Mouse (Mus musculus) liver, postnatal 0 days (tissue): ENCODE measurements around the gene Smtn. TPM values are rescaled to one million over a fixed set of nuclear protein-coding genes. Genes with fewer than 3 reads are reported as not detected.

ENCODE experiments used
- ATAC-seq: fragments of 200-750 bp; cut with Nextera tagmentation; 2 replicates; pipeline ENCODE4 v1.8.0; 2017; ENCODE audit warnings: mild to moderate bottlenecking, moderate library complexity
- DNase-seq: peaks from one replicate; pipeline ENCODE4 v3.0.0-alpha.2; 2016
- H3K27ac ChIP-seq: fragments of 300-500 bp; sonication (generic); 2 replicates; pipeline ENCODE4 v1.5.1; 2014; ENCODE audit warnings: antibody characterized with exemption, moderate library complexity, mild to moderate bottlenecking, low read depth
- H3K27me3 ChIP-seq: fragments of 300-500 bp; sonication (generic); 2 replicates; pipeline ENCODE4 v1.6.1; 2014; ENCODE audit warnings: low read length, control low read depth, mixed read lengths; ENCODE audit not compliant: insufficient read depth
- H3K36me3 ChIP-seq: fragments of 300-500 bp; sonication (generic); replicated peaks from 2 replicates; pipeline ENCODE4 v1.6.1; 2014; ENCODE audit warnings: mild to moderate bottlenecking, control low read depth, low read length, moderate library complexity, mixed read lengths; ENCODE audit not compliant: insufficient read depth
- H3K4me1 ChIP-seq: fragments of 300-500 bp; sonication (generic); 2 replicates; pipeline ENCODE4 v1.6.1; 2014; ENCODE audit warnings: antibody characterized with exemption, mild to moderate bottlenecking, control low read depth; ENCODE audit not compliant: insufficient read depth
- H3K4me2 ChIP-seq: fragments of 300-500 bp; sonication (generic); 2 replicates; pipeline ENCODE4 v1.6.1; 2014; ENCODE audit warnings: low read depth, mild to moderate bottlenecking, low read length, moderate library complexity, mixed read lengths
- H3K4me3 ChIP-seq: fragments of 300-500 bp; sonication (generic); 2 replicates; pipeline ENCODE4 v1.5.1; 2014; ENCODE audit warnings: low read depth, low read length
- H3K9ac ChIP-seq: fragments of 300-500 bp; sonication (generic); replicated peaks from 2 replicates; pipeline ENCODE4 v1.6.1; 2014; ENCODE audit warnings: mild to moderate bottlenecking, moderate library complexity
- H3K9me3 ChIP-seq: fragments of 300-500 bp; sonication (generic); 2 replicates; pipeline ENCODE4 v1.6.1; 2016; ENCODE audit warnings: mild to moderate bottlenecking, control low read depth, low read length, mixed read lengths
- CTCF ChIP-seq: sonication (generic); IDR thresholded peaks from 2 replicates; pipeline ENCODE4 v1.5.1; 2016; ENCODE audit warnings: antibody characterized with exemption, low read depth
- EP300 ChIP-seq: IDR thresholded peaks from 2 replicates; pipeline ENCODE4 v1.6.1; 2016; ENCODE audit warnings: antibody characterized with exemption, low read depth, mild to moderate bottlenecking
- WGBS: fragments of 180-500 bp; shearing (Covaris S2); extraction: QIAGEN DNeasy Blood & Tissue Kit; methylation state at CpG from one replicate; pipeline ENCODE4 v1.1.7; 2014; ENCODE audit not compliant: insufficient replicate concordance; 5-methylcytosine and 5-hydroxymethylcytosine counted together
- polyA plus RNA-seq: library from polyadenylated mRNA; unstranded; fragments of >200 nt; fragmentation: Nextera tagmentation; extraction: Ambion mirVana; gene quantifications from 2 replicates; pipeline ENCODE4 v1.2.1, GENCODE M21; 2015

Gene Smtn
- polyA plus RNA-seq, 1 experiment from 2014 or later: 8.9 TPM

DNA sequence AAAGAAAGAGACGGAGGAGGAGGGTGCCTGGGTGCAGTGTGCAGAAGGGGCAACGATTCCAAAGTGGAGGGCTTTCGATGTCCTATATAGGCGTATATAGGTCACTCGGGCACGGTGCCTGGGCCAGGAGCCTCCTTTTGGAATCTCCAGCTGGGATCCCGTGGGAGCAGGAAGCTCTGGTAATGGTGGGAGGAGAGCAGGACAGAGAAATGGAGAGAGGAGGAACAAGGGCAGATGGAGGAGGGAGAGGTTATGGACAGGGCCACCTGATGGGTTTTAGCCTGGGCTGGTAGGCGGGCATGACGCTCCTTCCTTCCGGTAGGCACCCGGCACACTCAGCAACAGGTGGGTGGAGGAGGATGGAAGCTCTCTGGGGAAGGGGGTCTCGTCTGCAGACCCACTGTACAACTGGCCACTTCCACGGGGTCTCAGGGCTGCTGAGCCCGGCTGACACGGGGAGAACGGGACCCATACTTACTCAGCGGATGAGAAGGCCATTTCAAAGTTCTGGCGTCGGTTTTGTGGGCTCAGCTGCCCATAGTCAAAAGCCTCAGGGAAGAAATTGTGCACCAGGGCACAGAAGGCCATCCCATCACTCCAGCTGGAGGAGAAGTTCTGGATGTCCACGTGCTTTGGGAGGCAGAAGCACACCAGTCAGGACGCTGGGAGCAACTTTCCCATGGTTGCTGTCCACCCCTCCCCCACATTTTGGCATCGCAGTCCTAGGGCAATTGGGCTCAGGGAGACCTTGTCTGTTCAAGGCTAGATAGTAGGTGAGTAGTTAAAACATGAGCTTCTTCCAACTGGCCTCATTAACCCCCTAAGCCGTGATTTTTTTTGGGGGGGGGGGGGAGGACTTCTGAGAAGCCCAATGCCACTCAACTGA, 18.8 kb downstream of the Smtn start:
- no peak overlapping the region for H3K4me2 ChIP-seq
- no peak overlapping the region for H3K4me3 ChIP-seq
- H3K27me3 ChIP-seq: peaks cover 14% of the 10 kb centered on the region
- no peak for ATAC-seq
- WGBS: 84% methylated on average over 23 of the region's 23 CpGs
- no peak overlapping the region for H3K27ac ChIP-seq
- H3K9me3 ChIP-seq: no peaks in the 10 kb centered on the region
- TF ChIP-seq EP300 (no peak), CTCF (no peak)
- no peak for DNase-seq
- peaks cover 23% of the 10 kb centered on the region for H3K36me3 ChIP-seq
- peaks cover 10% of the 10 kb centered on the region for H3K4me1 ChIP-seq
- H3K9ac ChIP-seq: no peak overlapping the region

- Histone ChIP-seq H3K4me1 (peaks cover 10% of the 10 kb centered on the region), H3K27me3 (peaks cover 20% of the 10 kb centered on the region), H3K27ac (no peak overlapping the region), H3K36me3 (peaks cover 21% of the 10 kb centered on the region), H3K4me2 (no peak overlapping the region), H3K9ac (no peak overlapping the region), H3K9me3 (no peaks in the 10 kb centered on the region), H3K4me3 (no peak overlapping the region)
- TF ChIP-seq CTCF (no peak), EP300 (no peak)
- ATAC-seq (no peak), DNase-seq (no peak)
- 79% methylated on average over 14 of the region's 14 CpGs for WGBS
These were observed 19.5 kb downstream of the Smtn start for GRCm38 (mm10) chr11:3520919-3521318.

DNA sequence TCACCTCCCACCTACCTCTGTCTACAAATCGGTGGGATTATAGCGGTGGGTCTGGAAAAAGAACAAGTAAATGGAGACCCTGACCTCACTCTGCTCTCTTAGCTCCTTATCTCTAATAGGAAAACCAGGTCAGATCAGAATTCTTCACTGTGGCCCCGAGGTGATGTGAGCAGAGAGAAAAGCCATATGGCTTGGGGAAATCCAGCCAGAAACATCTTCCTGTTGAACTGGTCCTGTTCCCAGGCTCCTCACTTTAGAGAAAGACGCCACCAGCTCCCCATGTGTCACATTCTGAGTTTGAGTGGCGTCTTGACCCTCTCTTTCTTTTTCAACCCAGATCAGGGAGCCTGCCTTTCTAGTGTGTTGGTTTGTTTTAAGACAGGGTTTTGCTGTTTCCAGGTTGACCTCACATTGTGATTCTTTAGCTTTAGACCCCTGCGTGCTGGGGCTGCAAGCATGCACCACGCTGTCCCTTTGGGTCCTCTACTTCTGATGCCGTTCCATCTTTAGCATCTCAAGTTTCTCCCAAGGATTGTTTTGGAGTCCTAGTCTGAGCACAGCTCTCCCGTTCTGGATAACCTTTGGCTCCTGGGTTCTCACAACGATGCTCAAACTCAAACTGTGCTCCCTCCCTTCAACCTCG, 20.5 kb downstream of the Smtn start:
- Histone ChIP-seq H3K4me2 (no peak overlapping the region), H3K27me3 (peaks cover 27% of the 10 kb centered on the region), H3K27ac (no peak overlapping the region), H3K4me3 (no peak overlapping the region), H3K36me3 (peaks cover 13% of the 10 kb centered on the region), H3K4me1 (peaks cover 10% of the 10 kb centered on the region), H3K9me3 (no peaks in the 10 kb centered on the region), H3K9ac (no peak overlapping the region)
- DNase-seq: no peak
- WGBS: 71% methylated on average over 11 of the region's 11 CpGs
- TF ChIP-seq CTCF (no peak), EP300 (no peak)
- no peak for ATAC-seq

DNA sequence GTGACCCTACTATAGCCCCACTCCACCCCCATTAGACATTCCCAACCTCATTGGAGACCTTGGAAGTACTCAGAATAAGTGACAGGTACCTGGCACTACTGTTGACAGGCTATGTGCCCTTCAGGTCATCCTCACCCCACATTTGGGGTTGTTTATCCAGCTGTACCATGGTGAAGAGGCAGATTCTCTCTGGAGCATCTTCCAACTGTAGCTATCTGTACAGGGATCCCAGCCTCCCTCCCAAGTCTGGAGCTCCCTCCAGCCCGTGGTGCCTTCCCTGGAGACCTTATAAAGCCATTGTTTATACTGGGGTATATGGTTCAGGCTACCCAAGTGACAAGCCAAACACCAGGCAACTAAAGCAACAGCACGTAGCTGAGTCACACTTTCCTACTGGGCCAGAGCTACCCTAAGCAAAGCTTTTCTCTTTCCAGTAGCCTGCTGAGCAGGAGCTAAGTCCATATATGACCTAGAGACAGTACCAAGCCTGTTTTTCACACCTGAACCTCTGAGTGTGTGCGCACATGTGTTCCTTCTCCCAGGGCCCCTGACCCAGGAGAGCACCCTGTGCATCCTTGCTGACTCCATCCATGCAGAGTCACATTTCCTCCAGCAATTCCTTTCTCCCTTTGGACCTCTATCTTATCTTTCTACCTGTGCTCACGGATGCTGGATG, 21.2 kb downstream of the Smtn start:
- H3K9me3 ChIP-seq: no peaks in the 10 kb centered on the region
- no peak overlapping the region for H3K4me2 ChIP-seq
- DNase-seq: no peak
- no peak overlapping the region for H3K4me3 ChIP-seq
- H3K27ac ChIP-seq: no peak overlapping the region
- H3K27me3 ChIP-seq: peaks cover 27% of the 10 kb centered on the region
- no peak for ATAC-seq
- H3K4me1 ChIP-seq: peaks cover 11% of the 10 kb centered on the region
- WGBS: 61% methylated on average over 4 of the region's 4 CpGs
- TF ChIP-seq EP300 (no peak), CTCF (no peak)
- H3K9ac ChIP-seq: no peak overlapping the region
- peaks cover 13% of the 10 kb centered on the region for H3K36me3 ChIP-seq

DNA sequence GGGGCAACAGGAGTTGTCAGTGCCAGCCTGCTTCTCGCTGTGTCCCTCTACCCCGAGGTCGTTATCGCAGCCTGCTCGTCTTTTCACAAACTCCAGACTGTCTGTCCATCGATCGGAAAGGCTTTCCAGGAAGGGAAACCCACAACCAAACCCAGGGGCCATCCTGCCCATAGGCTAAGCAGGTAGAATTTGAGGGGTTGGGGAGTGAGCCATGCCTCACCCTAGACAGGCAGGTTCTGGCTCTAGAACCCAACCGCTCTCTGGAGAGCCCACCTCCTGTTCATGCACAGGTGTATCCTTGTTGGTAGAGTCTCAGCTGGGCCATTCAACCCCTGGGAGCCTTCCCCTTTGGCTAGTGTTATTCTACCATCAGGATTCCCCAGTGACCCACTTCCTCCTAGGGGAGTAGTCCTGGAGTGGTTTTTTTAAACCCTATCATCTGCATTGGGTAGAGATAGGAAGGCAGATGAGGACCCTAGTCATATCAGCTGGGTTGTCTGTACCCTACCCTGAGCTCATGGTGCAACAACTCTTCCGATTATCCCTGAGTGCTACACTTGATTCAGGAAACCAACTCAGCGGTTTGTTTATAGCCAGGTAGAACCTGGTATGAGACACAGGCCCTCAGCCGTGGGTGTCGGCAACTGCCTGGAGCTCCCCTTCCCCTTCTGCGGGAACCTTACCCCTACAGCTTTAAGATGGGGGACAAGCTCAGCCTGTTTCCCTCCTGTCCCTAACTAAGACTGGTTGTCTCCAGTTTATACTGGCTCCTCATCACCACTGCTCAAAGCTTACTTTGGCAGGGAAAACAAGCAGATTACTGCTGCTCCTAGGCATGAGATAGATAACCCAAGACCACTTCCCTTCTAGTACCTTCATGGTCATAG, 22.3 kb downstream of the Smtn start:
- Histone ChIP-seq H3K4me3 (no peak overlapping the region), H3K4me1 (peaks cover 14% of the 10 kb centered on the region), H3K9me3 (no peaks in the 10 kb centered on the region), H3K9ac (no peak overlapping the region), H3K4me2 (peak overlapping the region; percentile 56), H3K27ac (no peak overlapping the region), H3K27me3 (peaks cover 27% of the 10 kb centered on the region), H3K36me3 (peaks cover 10% of the 10 kb centered on the region)
- ATAC-seq (no peak), DNase-seq (no peak)
- TF ChIP-seq CTCF: no peak
- WGBS: 40% methylated on average over 13 of the region's 13 CpGs
